Mouse (Mus musculus): ENCODE measurements around the gene Plin4. TPM values are rescaled to one million over a fixed set of nuclear protein-coding genes. Genes with fewer than 3 reads are reported as not detected.
"Not testable (repeated sequence)": the region's sequence is repeated elsewhere in the genome, so short reads cannot be mapped to it uniquely, and the experiment has no call there.

Gene Plin4
- polyA plus RNA-seq, 1 experiment from 2014 or later: 0.12 TPM

DNA sequence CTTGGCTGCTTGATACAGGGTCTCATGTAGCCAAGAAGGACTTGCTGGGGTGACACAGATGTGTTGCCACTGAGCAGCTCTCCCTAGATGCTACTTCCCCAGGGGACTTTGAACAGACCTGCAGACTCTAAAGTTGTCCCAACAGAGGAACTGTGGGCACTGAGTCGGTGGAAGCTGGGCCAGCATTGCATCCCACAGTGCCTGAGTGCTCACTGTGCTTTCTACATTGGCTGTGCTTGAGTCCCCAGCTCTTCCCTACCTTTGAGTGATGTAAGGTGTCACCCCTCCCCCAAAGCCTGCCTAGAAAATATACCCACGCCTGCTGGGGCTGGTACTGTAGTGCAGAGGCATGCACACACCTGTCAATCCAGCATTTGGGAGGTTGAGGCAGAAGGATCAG lies 1.9 kb downstream of the Plin4 start:
- no peaks in the 10 kb centered on the region for H3K9me3 ChIP-seq (ENCODE audit: control insufficient read depth, low read length)
- H3K27me3 ChIP-seq (ENCODE audit: control insufficient read depth, insufficient read depth, low read length): no peaks in the 10 kb centered on the region
- WGBS: 88% methylated on average over 2 of the region's 2 CpGs
- no peaks in the 10 kb centered on the region; the same call in 1 of the 2 replicates for H3K4me1 ChIP-seq (replicated peaks; ENCODE audit: control insufficient read depth, insufficient read depth, low read length)
- H3K27ac ChIP-seq: no peak overlapping the region
- no peak for ATAC-seq (ENCODE audit: low FRiP score)
- no peak overlapping the region for H3K9ac ChIP-seq
- no peak for DNase-seq (ENCODE audit: low spot score)
- no peak overlapping the region for H3K4me2 ChIP-seq (replicated peaks)
- H3K4me3 ChIP-seq (replicated peaks; ENCODE audit: low read length): no peak overlapping the region
- H3K36me3 ChIP-seq (replicated peaks; ENCODE audit: control insufficient read depth, insufficient read depth): peaks cover 12% of the 10 kb centered on the region

DNA sequence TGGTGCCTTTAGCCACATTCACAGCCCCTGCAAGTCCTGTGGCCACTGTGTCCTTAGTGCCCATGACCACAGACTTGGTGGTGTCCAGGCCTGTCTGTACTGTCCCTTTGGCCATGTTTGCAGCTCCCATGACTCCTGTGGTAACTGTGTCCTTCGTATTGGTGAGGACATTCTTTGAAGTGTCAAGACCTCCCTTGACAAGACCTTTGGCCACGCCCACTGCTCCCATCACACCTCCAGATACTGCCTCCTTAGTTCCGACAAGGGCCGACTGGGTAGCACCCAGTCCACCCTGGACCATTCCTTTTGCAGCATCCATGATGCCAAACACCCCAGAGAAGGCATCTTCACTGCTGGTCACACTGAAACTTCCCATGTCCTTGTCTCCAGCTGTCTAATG lies 2.6 kb downstream of the Plin4 start:
- Histone ChIP-seq H3K27me3 (ENCODE audit: control insufficient read depth, insufficient read depth, low read length) (no peaks in the 10 kb centered on the region), H3K9ac (no peak overlapping the region), H3K4me2 (replicated peaks) (no peak overlapping the region), H3K27ac (no peak overlapping the region), H3K4me1 (replicated peaks; ENCODE audit: control insufficient read depth, insufficient read depth, low read length) (no peaks in the 10 kb centered on the region; the same call in 1 of the 2 replicates), H3K9me3 (ENCODE audit: control insufficient read depth, low read length) (no peaks in the 10 kb centered on the region), H3K4me3 (replicated peaks; ENCODE audit: low read length) (no peak overlapping the region), H3K36me3 (replicated peaks; ENCODE audit: control insufficient read depth, insufficient read depth) (peaks cover 20% of the 10 kb centered on the region)
- DNase-seq (ENCODE audit: low spot score): no peak
- no peak for ATAC-seq (ENCODE audit: low FRiP score)
- WGBS: 87% methylated on average over 4 of the region's 4 CpGs

DNA sequence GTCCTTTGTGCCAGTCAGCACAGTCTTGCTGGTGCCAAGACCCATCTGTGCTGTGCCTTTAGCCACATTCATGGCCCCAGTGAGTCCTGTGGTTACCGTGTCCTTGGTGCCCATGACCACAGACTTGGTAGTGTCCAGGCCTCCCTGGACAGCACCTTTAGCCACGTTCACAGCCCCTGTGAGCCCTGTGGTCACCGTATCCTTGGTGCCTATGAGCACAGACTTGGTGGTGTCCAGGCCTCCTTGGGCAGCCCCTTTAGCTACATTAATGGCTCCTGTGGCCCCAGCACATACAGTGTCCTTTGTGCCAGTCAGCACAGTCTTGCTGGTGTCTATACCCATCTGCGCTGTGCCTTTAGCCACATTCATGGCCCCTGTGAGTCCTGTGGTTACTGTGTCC lies 3.2 kb downstream of the Plin4 start:
- ATAC-seq (ENCODE audit: low FRiP score): not testable (repeated sequence)

DNA sequence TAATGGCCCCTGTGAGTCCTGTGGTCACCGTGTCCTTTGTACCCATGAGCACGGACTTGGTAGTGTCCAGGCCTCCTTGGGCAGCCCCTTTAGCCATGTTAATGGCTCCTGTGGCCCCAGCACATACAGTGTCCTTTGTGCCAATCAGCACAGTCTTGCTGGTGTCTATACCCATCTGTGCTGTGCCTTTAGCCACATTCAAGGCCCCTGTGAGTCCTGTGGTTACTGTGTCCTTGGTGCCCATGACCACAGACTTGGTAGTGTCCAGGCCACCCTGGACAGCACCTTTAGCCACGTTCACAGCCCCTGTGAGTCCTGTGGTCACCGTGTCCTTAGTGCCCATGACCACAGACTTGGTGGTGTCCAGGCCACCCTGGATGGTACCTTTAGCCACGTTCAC lies 4.8 kb downstream of the Plin4 start:
- not testable (repeated sequence) for H3K9ac ChIP-seq; H3K9me3 ChIP-seq (ENCODE audit: control insufficient read depth, low read length); H3K4me3 ChIP-seq (replicated peaks; ENCODE audit: low read length); H3K27ac ChIP-seq; H3K4me2 ChIP-seq (replicated peaks); DNase-seq (ENCODE audit: low spot score); H3K27me3 ChIP-seq (ENCODE audit: control insufficient read depth, insufficient read depth, low read length); ATAC-seq (ENCODE audit: low FRiP score); H3K4me1 ChIP-seq (replicated peaks; ENCODE audit: control insufficient read depth, insufficient read depth, low read length)
- H3K36me3 ChIP-seq (replicated peaks; ENCODE audit: control insufficient read depth, insufficient read depth): peaks cover 39% of the 10 kb centered on the region
- WGBS: 92% methylated on average over 2 of the region's 5 CpGs

More for the DNA sequence above, 3.2 kb downstream of the Plin4 start:
- not testable (repeated sequence) for H3K4me2 ChIP-seq (replicated peaks); H3K4me3 ChIP-seq (replicated peaks; ENCODE audit: low read length); H3K27me3 ChIP-seq (ENCODE audit: control insufficient read depth, insufficient read depth, low read length); H3K27ac ChIP-seq; H3K4me1 ChIP-seq (replicated peaks; ENCODE audit: control insufficient read depth, insufficient read depth, low read length); H3K9ac ChIP-seq; DNase-seq (ENCODE audit: low spot score); H3K9me3 ChIP-seq (ENCODE audit: control insufficient read depth, low read length)
- 97% methylated on average over 4 of the region's 4 CpGs for WGBS
- H3K36me3 ChIP-seq (replicated peaks; ENCODE audit: control insufficient read depth, insufficient read depth): peaks cover 23% of the 10 kb centered on the region

DNA sequence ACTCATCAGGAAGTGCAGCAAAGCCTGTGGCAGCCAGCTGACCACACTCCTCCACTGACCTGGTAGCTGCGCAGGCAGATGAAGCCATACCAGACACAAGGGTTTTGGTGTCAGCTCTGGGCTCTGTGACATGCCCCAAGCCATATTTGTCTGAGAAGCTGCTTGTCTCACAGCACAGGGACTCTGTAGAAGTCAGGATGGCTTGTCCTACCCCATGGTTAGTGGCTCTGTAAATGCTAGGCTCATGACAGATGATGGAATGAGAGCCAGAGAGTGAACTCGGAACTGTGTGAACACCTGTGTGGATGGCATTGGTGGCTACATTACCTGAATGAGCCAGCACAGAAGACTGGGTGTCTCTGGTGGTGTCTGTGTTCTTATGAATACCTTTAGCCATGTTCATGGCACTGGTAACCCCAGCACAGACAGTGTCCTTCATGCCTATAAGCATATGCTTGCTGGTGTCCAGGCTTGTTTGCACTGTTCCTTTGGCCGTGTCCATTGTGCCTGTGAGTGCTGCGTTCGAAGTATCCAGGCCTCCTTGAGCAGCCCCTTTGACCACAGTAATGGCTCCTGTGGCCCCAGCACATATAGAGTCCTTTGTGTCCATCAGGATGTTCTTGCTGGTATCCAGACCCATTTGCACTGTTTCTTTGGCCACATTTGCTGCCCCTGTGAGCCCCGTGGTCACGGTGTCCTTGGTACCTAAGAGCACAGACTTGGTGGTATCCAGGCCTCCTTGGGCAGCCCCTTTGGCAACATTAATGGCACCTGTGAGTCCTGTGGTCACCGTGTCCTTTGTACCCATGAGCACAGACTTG lies 5.9 kb downstream of the Plin4 start:
- ATAC-seq (ENCODE audit: low FRiP score) (no peak), DNase-seq (ENCODE audit: low spot score) (no peak)
- Histone ChIP-seq H3K9me3 (ENCODE audit: control insufficient read depth, low read length) (no peaks in the 10 kb centered on the region), H3K27me3 (ENCODE audit: control insufficient read depth, insufficient read depth, low read length) (no peaks in the 10 kb centered on the region), H3K4me3 (replicated peaks; ENCODE audit: low read length) (no peak overlapping the region), H3K36me3 (replicated peaks; ENCODE audit: control insufficient read depth, insufficient read depth) (peaks cover 51% of the 10 kb centered on the region), H3K4me2 (replicated peaks) (no peak overlapping the region), H3K9ac (no peak overlapping the region), H3K4me1 (replicated peaks; ENCODE audit: control insufficient read depth, insufficient read depth, low read length) (no peaks in the 10 kb centered on the region), H3K27ac (no peak overlapping the region)
- WGBS: 97% methylated on average over 8 of the region's 8 CpGs

DNA sequence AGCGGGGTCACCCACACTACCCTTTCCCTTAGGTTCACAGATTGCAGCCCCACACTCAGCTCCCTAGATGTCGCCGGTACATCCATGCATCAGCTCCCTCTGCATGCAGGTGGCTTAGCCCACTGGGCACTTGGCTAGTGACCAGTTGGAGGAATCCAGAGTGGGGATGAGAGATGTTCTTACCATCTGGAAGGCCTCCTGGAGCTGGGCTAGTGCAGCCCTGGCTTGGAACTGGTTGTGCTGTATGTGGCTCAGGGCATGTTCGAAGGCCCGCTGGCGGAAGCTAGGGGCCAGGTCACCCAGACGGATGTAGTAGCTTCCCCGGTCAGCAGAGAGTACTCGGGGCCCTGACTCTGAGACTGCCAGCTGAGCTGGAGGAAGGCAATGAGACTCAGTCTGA lies 6.7 kb downstream of the Plin4 start:
- Histone ChIP-seq H3K4me3 (replicated peaks; ENCODE audit: low read length) (no peak overlapping the region), H3K27ac (no peak overlapping the region), H3K36me3 (replicated peaks; ENCODE audit: control insufficient read depth, insufficient read depth) (peaks cover 58% of the 10 kb centered on the region), H3K4me2 (replicated peaks) (no peak overlapping the region), H3K27me3 (ENCODE audit: control insufficient read depth, insufficient read depth, low read length) (no peaks in the 10 kb centered on the region), H3K9ac (no peak overlapping the region), H3K9me3 (ENCODE audit: control insufficient read depth, low read length) (no peaks in the 10 kb centered on the region), H3K4me1 (replicated peaks; ENCODE audit: control insufficient read depth, insufficient read depth, low read length) (no peaks in the 10 kb centered on the region)
- DNase-seq (ENCODE audit: low spot score) (no peak), ATAC-seq (ENCODE audit: low FRiP score) (no peak)
- WGBS: 95% methylated on average over 9 of the region's 9 CpGs

DNA sequence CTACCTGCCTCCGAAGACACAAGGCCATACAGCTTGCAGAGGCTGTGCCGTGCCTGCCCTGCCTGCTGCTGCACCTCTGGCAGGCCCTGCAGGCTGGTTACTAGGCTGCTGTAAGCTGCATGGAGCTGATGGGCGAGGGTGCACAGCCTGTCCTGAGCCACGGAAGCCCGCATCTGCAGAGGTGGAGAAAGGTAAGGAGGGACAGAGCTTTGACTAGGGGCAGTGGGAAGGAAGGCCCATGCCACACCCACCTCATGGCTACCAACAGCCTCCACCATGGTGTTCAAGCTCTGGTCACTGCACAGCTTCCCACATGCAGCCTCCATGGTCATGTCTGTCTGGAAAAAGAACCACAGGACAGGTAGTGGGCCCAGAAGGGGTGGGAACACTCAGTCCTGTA lies 7.4 kb downstream of the Plin4 start:
- H3K27me3 ChIP-seq (ENCODE audit: control insufficient read depth, insufficient read depth, low read length): no peaks in the 10 kb centered on the region
- no peaks in the 10 kb centered on the region for H3K4me1 ChIP-seq (replicated peaks; ENCODE audit: control insufficient read depth, insufficient read depth, low read length)
- ATAC-seq (ENCODE audit: low FRiP score): no peak
- no peak overlapping the region for H3K4me2 ChIP-seq (replicated peaks)
- peaks cover 66% of the 10 kb centered on the region for H3K36me3 ChIP-seq (replicated peaks; ENCODE audit: control insufficient read depth, insufficient read depth)
- no peak overlapping the region for H3K27ac ChIP-seq
- 98% methylated on average over 5 of the region's 5 CpGs for WGBS
- no peak overlapping the region for H3K9ac ChIP-seq
- H3K9me3 ChIP-seq (ENCODE audit: control insufficient read depth, low read length): no peaks in the 10 kb centered on the region
- DNase-seq (ENCODE audit: low spot score): no peak
- no peak overlapping the region for H3K4me3 ChIP-seq (replicated peaks; ENCODE audit: low read length)

DNA sequence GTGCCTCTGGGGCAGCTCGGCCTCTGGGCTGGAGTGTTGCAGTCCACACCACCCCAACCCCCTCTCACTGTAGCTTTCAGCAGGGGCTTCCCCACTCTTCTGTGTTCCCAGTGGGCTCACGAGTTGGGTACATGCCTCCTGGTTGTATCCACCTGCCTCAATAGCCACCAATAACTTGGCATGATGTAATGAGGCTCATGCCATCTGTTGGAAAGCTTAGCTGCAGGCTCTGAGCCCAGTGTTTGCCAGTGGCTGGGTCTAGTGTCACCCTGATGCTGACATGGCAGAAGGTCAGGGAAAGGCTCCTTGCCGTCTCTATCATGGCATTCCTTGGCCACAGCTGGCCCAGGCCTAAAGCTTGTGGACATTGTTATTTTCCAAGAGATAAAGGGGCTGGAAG lies 8.8 kb downstream of the Plin4 start:
- DNase-seq (ENCODE audit: low spot score) (no peak), ATAC-seq (ENCODE audit: low FRiP score) (no peak)
- Histone ChIP-seq H3K36me3 (replicated peaks; ENCODE audit: control insufficient read depth, insufficient read depth) (peaks cover 79% of the 10 kb centered on the region), H3K4me1 (replicated peaks; ENCODE audit: control insufficient read depth, insufficient read depth, low read length) (no peaks in the 10 kb centered on the region), H3K27ac (no peak overlapping the region), H3K4me3 (replicated peaks; ENCODE audit: low read length) (no peak overlapping the region), H3K9ac (no peak overlapping the region), H3K9me3 (ENCODE audit: control insufficient read depth, low read length) (no peaks in the 10 kb centered on the region), H3K4me2 (replicated peaks) (no peak overlapping the region), H3K27me3 (ENCODE audit: control insufficient read depth, insufficient read depth, low read length) (no peaks in the 10 kb centered on the region)
- 97% methylated on average over 3 of the region's 3 CpGs for WGBS

DNA sequence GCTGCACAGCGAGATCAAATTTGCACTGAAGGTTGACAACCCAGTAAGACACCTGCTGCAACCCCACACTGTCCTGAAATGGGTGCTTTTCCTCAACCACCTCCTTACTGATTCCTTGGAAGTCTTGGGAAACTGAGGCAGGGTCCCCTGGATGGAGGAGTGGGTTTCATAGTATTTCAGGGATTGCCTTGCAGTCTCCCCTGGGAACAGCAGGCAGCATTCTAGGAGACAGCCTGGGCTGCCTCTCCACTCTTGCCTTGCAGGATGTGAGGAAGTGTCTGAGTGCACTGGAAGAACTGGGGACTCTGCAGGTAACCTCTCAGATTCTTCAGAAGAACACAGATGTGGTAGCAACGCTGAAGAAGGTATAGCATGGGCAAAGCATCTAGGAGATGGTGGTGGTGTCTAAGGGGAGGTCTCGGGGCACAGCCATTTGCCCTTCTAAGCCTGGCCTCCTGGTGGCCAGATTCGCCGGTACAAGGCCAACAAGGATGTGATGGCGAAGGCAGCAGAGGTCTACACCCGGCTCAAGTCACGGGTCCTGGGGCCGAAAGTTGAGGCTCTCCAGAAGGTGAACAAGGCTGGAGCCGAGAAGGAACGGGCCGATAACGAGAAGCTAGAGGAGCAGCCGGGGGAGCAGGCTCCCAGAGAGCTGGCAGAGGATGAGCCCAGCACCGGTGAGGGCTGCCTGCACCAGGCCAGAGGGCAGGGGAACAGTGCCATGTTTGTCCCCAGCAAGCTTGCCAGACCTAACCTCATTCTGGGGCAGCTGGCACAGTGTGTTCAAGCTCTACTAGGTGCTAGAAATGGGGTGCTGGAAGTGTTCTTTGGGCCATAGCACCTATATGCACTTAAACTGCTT lies 10.7 kb downstream of the Plin4 start:
- H3K36me3 ChIP-seq (replicated peaks; ENCODE audit: control insufficient read depth, insufficient read depth): peaks cover 96% of the 10 kb centered on the region
- ATAC-seq (ENCODE audit: low FRiP score) (no peak), DNase-seq (ENCODE audit: low spot score) (no peak)
- no peaks in the 10 kb centered on the region for H3K9me3 ChIP-seq (ENCODE audit: control insufficient read depth, low read length)
- H3K27ac ChIP-seq: no peak overlapping the region
- H3K27me3 ChIP-seq (ENCODE audit: control insufficient read depth, insufficient read depth, low read length): no peaks in the 10 kb centered on the region
- WGBS: 97% methylated on average over 15 of the region's 15 CpGs
- no peak overlapping the region for H3K4me2 ChIP-seq (replicated peaks)
- no peaks in the 10 kb centered on the region for H3K4me1 ChIP-seq (replicated peaks; ENCODE audit: control insufficient read depth, insufficient read depth, low read length)
- no peak overlapping the region for H3K9ac ChIP-seq
- H3K4me3 ChIP-seq (replicated peaks; ENCODE audit: low read length): no peak overlapping the region

Data from hindbrain, embryonic 14.5 days (tissue).